Mouse (Mus musculus): Measurements from ENCODE around the gene Pp2d1.
A peak's percentile ranks its signal among the peaks of the same experiment; 100 is the strongest.

Gene Pp2d1

GRCm38 (mm10) chr17:53478066-53478857 lies 61.0 kb downstream of the Pp2d1 start:
- DNase-seq: no peak

GRCm38 (mm10) chr17:53468697-53469096 lies 70.6 kb downstream of the Pp2d1 start:
- DNase-seq: no peak

GRCm38 (mm10) chr17:53465569-53465968 lies 73.7 kb downstream of the Pp2d1 start:
- DNase-seq: peak; percentile 62

- no peak for DNase-seq
Measured at GRCm38 (mm10) chr17:53463496-53463840, 75.8 kb downstream of the Pp2d1 start.

DNA sequence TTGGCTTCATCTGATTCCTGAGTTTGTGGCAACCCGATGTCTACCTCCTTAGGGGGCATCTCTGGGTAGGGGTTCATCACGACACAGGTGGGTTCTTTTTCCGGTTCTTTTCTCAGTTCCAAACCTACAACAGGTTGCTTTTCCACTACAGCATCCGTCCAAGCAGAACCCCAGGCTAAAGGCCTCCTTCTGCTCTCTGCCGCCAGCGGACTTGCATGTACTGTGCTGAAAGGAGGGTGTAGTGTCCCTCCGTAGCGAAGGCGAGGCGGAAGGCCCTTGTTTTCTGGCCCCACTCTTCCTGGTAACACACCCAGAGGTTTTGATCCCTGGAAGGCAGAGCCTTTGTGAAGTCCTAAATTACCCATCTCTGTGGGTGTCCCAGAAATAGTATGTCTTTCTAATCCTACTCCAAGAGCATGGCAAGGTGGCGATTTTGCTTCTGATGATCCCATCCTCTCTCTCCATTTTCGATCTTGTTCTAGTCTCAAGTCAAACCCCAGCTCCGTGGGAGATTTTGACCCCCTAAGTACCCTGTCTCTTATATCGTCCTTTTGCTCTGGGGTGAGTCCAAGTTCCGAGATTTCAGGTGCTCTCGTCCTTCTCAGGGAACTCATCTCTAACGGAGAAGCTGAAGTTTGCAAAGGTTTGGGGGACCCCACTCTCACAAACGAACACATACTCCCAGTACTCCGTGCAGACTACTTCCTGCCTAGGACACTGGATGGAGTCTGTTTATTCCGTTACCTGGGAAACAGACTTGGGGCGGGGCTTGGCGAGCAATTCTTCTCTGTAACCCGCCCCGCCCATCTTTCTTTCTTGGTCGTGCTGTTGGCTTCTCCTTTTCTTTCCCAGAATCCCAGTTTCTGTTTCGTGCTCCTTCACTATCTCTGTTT lies 76.4 kb downstream of the Pp2d1 start, which contains the start of gene Efhb:
Gene Efhb, minus strand, starts transcription at position 719 of the 893 bp plus-strand sequence.
- DNase-seq: peak; percentile 85

Measured in thymus, postnatal 4 days (tissue).